Mouse (Mus musculus): Measurements from ENCODE around the gene Tssk6. TPM values are rescaled to one million over a fixed set of nuclear protein-coding genes. Genes with fewer than 3 reads are reported as not detected.

The Tssk6 gene
- polyA plus RNA-seq (2014; fragmentation: Nextera tagmentation; extraction: Ambion mirVana), result 4.5 and 5.2 TPM in 2 replicates

DNA sequence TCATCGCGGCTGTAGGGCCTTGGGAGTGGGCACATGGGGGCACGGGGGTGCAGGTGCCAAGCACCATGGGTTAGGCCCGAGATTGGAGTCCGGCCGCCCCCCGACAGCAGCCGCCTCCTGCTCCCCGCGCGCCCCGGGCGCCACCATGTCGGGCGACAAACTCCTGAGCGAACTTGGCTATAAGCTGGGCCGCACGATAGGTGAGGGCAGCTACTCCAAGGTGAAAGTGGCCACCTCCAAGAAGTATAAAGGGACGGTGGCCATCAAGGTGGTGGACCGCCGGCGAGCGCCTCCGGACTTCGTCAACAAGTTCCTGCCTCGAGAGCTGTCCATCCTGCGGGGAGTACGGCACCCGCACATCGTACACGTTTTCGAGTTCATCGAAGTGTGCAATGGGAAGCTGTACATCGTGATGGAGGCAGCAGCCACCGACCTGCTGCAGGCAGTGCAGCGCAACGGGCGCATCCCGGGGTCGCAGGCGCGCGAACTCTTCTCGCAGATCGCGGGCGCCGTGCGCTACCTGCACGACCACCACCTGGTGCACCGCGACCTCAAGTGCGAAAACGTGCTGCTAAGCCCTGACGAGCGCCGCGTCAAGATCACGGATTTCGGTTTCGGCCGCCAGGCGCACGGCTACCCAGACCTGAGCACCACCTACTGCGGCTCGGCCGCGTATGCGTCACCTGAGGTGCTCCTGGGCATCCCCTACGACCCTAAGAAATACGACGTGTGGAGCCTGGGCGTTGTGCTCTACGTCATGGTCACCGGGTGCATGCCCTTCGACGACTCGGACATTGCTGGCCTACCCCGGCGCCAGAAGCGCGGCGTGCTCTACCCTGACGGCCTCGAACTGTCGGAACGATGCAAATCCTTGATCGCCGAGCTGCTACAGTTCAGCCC is at the start of gene Tssk6, which contains the start of the genes Ndufa13 and Yjefn3:
Gene Tssk6, plus strand, starts transcription at position 22 of the 900 bp plus-strand sequence.
Gene Ndufa13, minus strand, starts transcription at position 396 of the 900 bp plus-strand sequence.
Gene Yjefn3, minus strand, starts transcription at position 550 of the 900 bp plus-strand sequence.
- DNase-seq (ENCODE audit: low spot score), result peak; percentile 62
- ATAC-seq (replicated peaks; ENCODE audit: low FRiP score), result peak; percentile 32
- H3K9ac ChIP-seq (ENCODE audit: low read depth, low read length), result peak within 1 kb of the TSS; percentile 88
- no peaks in the 10 kb centered on the region for H3K9me3 ChIP-seq (ENCODE audit: control insufficient read depth, low read length)
- H3K4me2 ChIP-seq, result peak within 1 kb of the TSS; percentile 96
- WGBS, result 4% methylated on average over 89 of the region's 89 CpGs
- peak within 1 kb of the TSS; percentile 84 for H3K4me3 ChIP-seq (ENCODE audit: low read depth, low read length)
- H3K27me3 ChIP-seq (replicated peaks; ENCODE audit: control insufficient read depth, insufficient read depth, low read length), result no peaks in the 10 kb centered on the region
- H3K27ac ChIP-seq (ENCODE audit: low read depth, low read length), result peak within 1 kb of the TSS; percentile 98
- H3K4me1 ChIP-seq (replicated peaks; ENCODE audit: control insufficient read depth, insufficient read depth, low read length), result peaks cover 22% of the 10 kb centered on the region
- peaks cover 11% of the 10 kb centered on the region; the same call in 1 of the 2 replicates for H3K36me3 ChIP-seq (ENCODE audit: control insufficient read depth, insufficient read depth, low read length)

DNA sequence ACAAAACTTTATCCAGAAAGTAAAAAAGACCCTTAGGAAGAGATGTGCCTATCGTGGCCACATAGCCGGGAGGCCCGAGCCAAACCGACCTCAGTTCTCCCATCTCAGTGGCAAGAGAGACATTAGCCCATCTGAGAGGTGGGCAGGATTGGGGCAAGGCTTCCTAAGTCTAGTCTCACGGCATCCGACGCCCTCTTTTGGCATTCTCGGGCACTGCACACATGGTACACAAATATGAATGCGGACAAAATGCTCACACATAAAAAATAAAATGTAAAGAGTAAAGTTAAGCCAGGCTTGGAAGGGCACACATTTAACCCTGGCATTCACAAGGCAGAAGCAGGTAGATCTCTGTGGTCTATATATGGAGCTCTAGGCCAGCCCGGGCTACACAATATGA is 48.1 kb upstream of the Tssk6 start:
- H3K27ac ChIP-seq (ENCODE audit: low read depth, low read length), result no peak overlapping the region
- ATAC-seq (replicated peaks; ENCODE audit: low FRiP score) (no peak), DNase-seq (ENCODE audit: low spot score) (no peak)
- no peaks in the 10 kb centered on the region for H3K36me3 ChIP-seq (ENCODE audit: control insufficient read depth, insufficient read depth, low read length)
- H3K9me3 ChIP-seq (ENCODE audit: control insufficient read depth, low read length), result no peaks in the 10 kb centered on the region
- WGBS, result 86% methylated on average over 10 of the region's 10 CpGs
- H3K4me1 ChIP-seq (replicated peaks; ENCODE audit: control insufficient read depth, insufficient read depth, low read length), result no peaks in the 10 kb centered on the region; the same call in 1 of the 2 replicates
- H3K4me3 ChIP-seq (ENCODE audit: low read depth, low read length), result no peak overlapping the region
- H3K9ac ChIP-seq (ENCODE audit: low read depth, low read length), result no peak overlapping the region
- no peak overlapping the region for H3K4me2 ChIP-seq
- no peaks in the 10 kb centered on the region for H3K27me3 ChIP-seq (replicated peaks; ENCODE audit: control insufficient read depth, insufficient read depth, low read length)

DNA sequence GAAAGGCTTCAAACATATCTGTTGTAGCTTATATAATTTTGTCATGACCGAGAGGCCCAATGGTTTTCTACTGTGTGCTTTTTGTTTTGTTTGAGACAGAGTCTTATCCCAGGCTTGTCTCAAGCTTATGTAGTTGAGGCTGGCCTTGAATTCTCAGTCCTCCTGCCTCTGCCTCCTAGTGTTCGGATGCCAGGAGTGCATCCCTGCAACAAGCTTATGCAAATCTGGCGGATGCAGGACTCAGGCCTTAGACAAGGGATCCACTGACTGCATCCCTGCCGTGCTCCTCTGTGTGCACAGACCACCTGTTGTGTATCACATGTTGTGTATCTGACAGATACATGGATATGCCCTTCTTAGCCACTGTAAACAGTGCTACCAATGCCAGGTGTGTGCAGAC is 41.2 kb upstream of the Tssk6 start:
- ATAC-seq (replicated peaks; ENCODE audit: low FRiP score), result no peak
- Histone ChIP-seq H3K27me3 (replicated peaks; ENCODE audit: control insufficient read depth, insufficient read depth, low read length) (no peaks in the 10 kb centered on the region), H3K9ac (ENCODE audit: low read depth, low read length) (no peak overlapping the region), H3K36me3 (ENCODE audit: control insufficient read depth, insufficient read depth, low read length) (no peaks in the 10 kb centered on the region), H3K27ac (ENCODE audit: low read depth, low read length) (no peak overlapping the region), H3K4me1 (replicated peaks; ENCODE audit: control insufficient read depth, insufficient read depth, low read length) (no peaks in the 10 kb centered on the region), H3K9me3 (ENCODE audit: control insufficient read depth, low read length) (no peaks in the 10 kb centered on the region), H3K4me3 (ENCODE audit: low read depth, low read length) (no peak overlapping the region), H3K4me2 (no peak overlapping the region)
- no peak for DNase-seq (ENCODE audit: low spot score)
- 55% methylated on average over 4 of the region's 4 CpGs for WGBS

DNA sequence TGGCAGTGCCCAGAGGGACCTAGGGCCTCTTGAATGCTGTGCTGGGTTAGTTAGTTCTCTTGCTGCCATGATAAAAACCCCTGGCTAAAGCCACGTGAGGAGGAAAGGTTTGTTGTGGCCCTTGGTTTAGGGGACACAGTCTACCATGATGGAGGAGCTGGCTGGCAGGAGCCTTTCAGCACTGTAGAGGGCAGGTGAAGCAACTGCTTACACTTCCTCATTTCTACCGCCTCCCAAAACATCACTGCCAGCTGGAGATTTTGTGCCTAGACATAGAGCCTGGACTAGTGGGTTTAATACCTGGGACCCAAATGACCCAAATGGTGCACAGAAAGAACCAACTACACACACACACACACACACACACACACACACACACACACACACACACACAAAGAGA is 40.7 kb upstream of the Tssk6 start:
- 42% methylated on average over 2 of the region's 2 CpGs for WGBS
- Histone ChIP-seq H3K4me1 (replicated peaks; ENCODE audit: control insufficient read depth, insufficient read depth, low read length) (no peaks in the 10 kb centered on the region), H3K27ac (ENCODE audit: low read depth, low read length) (no peak overlapping the region), H3K9ac (ENCODE audit: low read depth, low read length) (no peak overlapping the region), H3K36me3 (ENCODE audit: control insufficient read depth, insufficient read depth, low read length) (no peaks in the 10 kb centered on the region), H3K27me3 (replicated peaks; ENCODE audit: control insufficient read depth, insufficient read depth, low read length) (no peaks in the 10 kb centered on the region), H3K9me3 (ENCODE audit: control insufficient read depth, low read length) (no peaks in the 10 kb centered on the region), H3K4me2 (no peak overlapping the region), H3K4me3 (ENCODE audit: low read depth, low read length) (no peak overlapping the region)
- ATAC-seq (replicated peaks; ENCODE audit: low FRiP score) (no peak), DNase-seq (ENCODE audit: low spot score) (no peak)

DNA sequence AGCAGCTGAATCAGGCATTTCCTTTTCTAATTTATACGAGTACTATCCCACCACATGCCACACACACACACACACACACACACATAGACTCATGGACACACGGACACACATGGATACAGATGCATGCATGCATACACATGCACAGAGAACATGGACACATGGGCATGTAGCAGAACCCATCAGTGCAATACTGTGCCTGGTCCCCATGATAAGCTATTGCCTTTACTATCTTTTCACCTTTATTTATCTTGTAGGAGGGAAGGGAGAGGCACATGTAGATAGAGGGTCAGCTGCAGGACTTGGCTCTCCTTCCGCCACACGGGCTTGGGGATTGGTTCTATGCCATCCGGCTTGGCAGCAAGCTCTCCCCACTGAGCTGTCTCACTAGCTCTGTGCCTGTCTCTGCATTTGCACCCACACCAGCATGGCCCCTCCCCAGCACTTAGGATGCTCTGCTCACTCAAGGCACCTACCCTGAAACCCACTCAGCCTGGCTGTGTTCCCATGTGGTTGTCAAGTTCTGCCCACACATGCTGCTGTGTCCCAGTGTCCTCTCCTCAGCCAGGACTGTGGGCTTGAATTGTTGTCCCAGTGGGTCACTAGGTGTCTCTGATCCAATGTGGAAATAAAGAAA is 38.5 kb upstream of the Tssk6 start:
- WGBS, result 68% methylated on average over 5 of the region's 5 CpGs
- no peak overlapping the region for H3K4me3 ChIP-seq (ENCODE audit: low read depth, low read length)
- H3K36me3 ChIP-seq (ENCODE audit: control insufficient read depth, insufficient read depth, low read length), result no peaks in the 10 kb centered on the region
- no peaks in the 10 kb centered on the region for H3K9me3 ChIP-seq (ENCODE audit: control insufficient read depth, low read length)
- no peak for ATAC-seq (replicated peaks; ENCODE audit: low FRiP score)
- no peaks in the 10 kb centered on the region for H3K4me1 ChIP-seq (replicated peaks; ENCODE audit: control insufficient read depth, insufficient read depth, low read length)
- H3K9ac ChIP-seq (ENCODE audit: low read depth, low read length), result no peak overlapping the region
- no peak overlapping the region for H3K4me2 ChIP-seq
- DNase-seq (ENCODE audit: low spot score), result no peak
- H3K27ac ChIP-seq (ENCODE audit: low read depth, low read length), result no peak overlapping the region
- no peaks in the 10 kb centered on the region for H3K27me3 ChIP-seq (replicated peaks; ENCODE audit: control insufficient read depth, insufficient read depth, low read length)

DNA sequence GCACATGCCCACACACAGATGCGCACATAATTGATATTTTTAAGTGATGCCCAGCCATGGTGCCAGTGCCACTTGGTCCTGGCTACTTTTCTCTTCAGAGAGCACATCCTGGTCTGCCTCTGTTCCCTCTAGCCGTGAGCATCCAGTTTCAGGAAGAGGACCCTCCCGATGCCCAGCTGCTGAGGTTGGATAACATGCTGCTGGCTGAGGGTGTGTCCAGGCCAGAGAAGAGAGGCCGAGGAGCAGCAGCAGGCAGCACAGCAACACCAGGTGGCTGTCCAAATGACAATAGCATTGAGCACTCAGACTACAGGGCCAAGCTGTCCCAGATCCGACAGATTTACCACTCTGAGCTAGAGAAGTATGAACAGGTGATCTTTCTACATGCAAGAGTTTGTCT is 37.8 kb upstream of the Tssk6 start:
- Histone ChIP-seq H3K4me1 (replicated peaks; ENCODE audit: control insufficient read depth, insufficient read depth, low read length) (no peaks in the 10 kb centered on the region), H3K36me3 (ENCODE audit: control insufficient read depth, insufficient read depth, low read length) (no peaks in the 10 kb centered on the region), H3K9me3 (ENCODE audit: control insufficient read depth, low read length) (no peaks in the 10 kb centered on the region), H3K4me3 (ENCODE audit: low read depth, low read length) (no peak overlapping the region), H3K27me3 (replicated peaks; ENCODE audit: control insufficient read depth, insufficient read depth, low read length) (no peaks in the 10 kb centered on the region), H3K4me2 (no peak overlapping the region), H3K27ac (ENCODE audit: low read depth, low read length) (no peak overlapping the region), H3K9ac (ENCODE audit: low read depth, low read length) (no peak overlapping the region)
- ATAC-seq (replicated peaks; ENCODE audit: low FRiP score) (no peak), DNase-seq (ENCODE audit: low spot score) (no peak)
- 53% methylated on average over 5 of the region's 5 CpGs for WGBS

DNA sequence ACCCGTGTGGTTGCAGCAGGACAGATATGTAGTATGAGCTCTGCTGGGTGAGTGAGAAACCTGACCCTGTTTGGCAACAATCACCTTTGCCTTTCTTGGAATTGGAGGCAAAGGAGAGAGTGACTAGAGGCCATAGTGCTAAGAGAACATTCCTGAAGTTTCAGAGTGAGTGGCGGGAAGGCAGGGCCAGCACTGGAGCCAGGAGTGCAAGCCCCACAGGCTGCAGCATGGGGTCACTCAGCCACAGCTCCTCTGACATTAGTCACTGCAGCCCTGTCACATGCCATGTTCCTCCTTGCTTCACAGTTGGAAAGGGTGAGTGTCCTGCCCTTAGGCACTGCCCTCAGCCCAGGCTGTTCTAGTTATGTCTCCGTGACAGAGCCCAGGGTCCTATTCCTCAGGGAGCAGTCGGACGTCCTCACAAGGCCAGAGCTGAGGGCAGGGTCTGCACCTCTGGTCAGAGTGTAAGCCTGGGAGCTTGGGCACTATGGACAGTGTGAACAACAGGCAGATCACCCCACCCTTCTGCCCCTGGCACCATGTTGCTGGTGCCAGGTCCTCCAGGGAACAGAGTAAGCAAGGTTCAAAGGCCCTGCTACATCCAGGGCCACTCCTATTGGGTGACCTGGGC is 34.2 kb upstream of the Tssk6 start:
- H3K9ac ChIP-seq (ENCODE audit: low read depth, low read length), result no peak overlapping the region
- no peaks in the 10 kb centered on the region for H3K9me3 ChIP-seq (ENCODE audit: control insufficient read depth, low read length)
- no peaks in the 10 kb centered on the region for H3K36me3 ChIP-seq (ENCODE audit: control insufficient read depth, insufficient read depth, low read length)
- H3K4me3 ChIP-seq (ENCODE audit: low read depth, low read length), result no peak overlapping the region
- H3K27me3 ChIP-seq (replicated peaks; ENCODE audit: control insufficient read depth, insufficient read depth, low read length), result peaks cover 3% of the 10 kb centered on the region; the same call in 1 of the 2 replicates
- DNase-seq (ENCODE audit: low spot score), result no peak
- ATAC-seq (replicated peaks; ENCODE audit: low FRiP score), result no peak
- H3K4me1 ChIP-seq (replicated peaks; ENCODE audit: control insufficient read depth, insufficient read depth, low read length), result no peaks in the 10 kb centered on the region
- no peak overlapping the region for H3K27ac ChIP-seq (ENCODE audit: low read depth, low read length)
- 68% methylated on average over 5 of the region's 5 CpGs for WGBS
- H3K4me2 ChIP-seq, result no peak overlapping the region

DNA sequence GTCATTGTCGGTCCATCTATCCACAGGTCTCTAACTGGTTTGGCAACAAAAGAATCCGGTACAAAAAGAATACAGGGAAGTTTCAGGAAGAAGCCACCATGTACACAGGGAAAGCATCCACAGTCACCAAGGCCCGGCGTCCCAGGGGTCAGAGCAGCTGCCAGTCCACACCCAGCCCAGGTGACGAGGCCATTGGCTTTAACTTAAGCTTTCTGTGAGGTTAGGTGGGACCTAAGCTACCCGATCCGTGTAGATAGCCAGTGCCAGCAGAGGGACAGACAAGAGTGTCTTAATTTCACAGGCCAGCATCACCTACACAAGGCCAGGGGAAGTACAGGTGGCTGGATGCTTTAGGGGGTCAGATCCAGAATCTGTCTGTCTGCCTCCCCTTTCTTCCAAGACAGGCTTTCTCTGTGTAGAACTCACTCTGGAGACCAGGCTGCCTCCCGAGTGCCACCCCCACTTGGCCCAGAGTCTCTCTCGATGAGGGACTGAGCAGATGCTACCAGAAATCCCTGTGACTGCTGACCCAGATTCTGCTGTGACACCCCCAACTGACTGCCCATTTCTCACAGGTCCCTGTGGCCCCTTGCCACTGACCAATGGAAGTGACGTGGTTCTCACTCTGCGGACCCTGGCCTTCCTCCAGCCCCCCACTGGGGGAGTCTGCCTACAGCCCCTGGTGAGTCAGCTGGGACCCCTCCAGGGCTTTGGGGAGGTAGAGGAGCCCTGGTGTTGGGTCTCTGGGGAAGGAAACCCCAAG is 31.8 kb upstream of the Tssk6 start:
- ATAC-seq (replicated peaks; ENCODE audit: low FRiP score) (no peak), DNase-seq (ENCODE audit: low spot score) (no peak)
- Histone ChIP-seq H3K9me3 (ENCODE audit: control insufficient read depth, low read length) (no peaks in the 10 kb centered on the region), H3K4me3 (ENCODE audit: low read depth, low read length) (no peak overlapping the region), H3K27ac (ENCODE audit: low read depth, low read length) (no peak overlapping the region), H3K27me3 (replicated peaks; ENCODE audit: control insufficient read depth, insufficient read depth, low read length) (peaks cover 5% of the 10 kb centered on the region; the same call in 1 of the 2 replicates), H3K4me2 (no peak overlapping the region), H3K36me3 (ENCODE audit: control insufficient read depth, insufficient read depth, low read length) (no peaks in the 10 kb centered on the region), H3K9ac (ENCODE audit: low read depth, low read length) (no peak overlapping the region), H3K4me1 (replicated peaks; ENCODE audit: control insufficient read depth, insufficient read depth, low read length) (no peaks in the 10 kb centered on the region)
- WGBS, result 76% methylated on average over 11 of the region's 11 CpGs
